Mouse (Mus musculus) erythroblast, embryonic 14.5 days (primary cell): ENCODE results near the gene Ube2g1.

Source experiments
- GATA1 ChIP-seq: IDR thresholded peaks from 2 replicates; pipeline ENCODE4 v1.6.1; 2012; ENCODE audit warnings: low read length, inconsistent platforms, mixed read lengths
- TAL1 ChIP-seq: IDR thresholded peaks from 3 replicates; pipeline ENCODE4 v1.6.1; 2012; ENCODE audit warnings: low read length, inconsistent platforms, mixed read lengths

DNA sequence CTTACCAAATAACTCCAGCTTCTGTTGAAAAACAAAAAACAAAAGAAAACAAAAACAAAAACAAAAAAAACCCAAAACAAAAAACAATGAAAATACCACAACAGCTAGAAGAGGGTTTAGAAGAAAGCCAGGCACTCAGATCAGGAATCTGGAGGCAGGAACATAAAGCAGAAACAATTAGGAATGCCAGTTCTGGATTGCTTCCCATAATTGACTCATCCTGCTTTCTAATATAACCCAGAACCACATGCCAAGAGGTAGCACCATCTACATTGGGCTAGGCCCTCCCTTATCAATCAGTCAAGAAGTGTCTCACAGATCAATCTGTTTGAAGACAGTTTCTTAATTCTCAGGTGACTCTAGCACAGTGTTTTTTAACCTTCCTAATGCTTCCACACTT is 73.6 kb downstream of the Ube2g1 start:
- TF ChIP-seq GATA1 (no peak), TAL1 (no peak)
